Mouse (Mus musculus): ENCODE measurements at regions not wholly inside any gene's neighbourhood (a gene's known extent, or its start where the extent isn't known, plus 50 kb on each side); places are given as distances from the start of the nearest gene placed in this dataset.

GRCm38 (mm10) chr2:21908813-21909480, 318.4 kb upstream of the Myo3a start:
- ATAC-seq (ENCODE audit: poor library complexity, severe bottlenecking) = no peak

DNA sequence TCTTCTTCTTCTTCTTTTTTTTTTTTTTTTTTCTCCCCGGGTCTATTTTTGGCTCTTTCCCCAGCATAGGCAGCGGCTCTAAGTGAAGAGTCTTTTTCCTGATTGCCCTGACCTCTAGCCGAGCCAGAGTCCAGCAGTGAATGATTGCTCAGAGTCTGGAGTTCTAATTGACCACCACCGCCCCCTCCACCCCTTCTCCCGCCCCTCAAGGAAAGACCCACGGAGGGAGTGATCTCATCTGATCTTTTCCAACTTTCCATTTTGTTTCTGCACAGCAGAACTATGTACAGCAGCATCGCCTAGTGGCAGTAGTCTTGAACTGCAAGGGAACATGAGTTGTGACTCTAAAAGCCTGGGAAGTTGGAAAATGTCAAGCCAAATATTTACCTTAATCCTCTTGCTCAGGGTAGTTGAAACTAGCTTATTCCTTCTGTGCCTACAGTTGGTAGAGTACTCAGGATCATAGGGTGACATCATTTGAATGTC, 317.8 kb upstream of the Myo3a start:
- ATAC-seq (ENCODE audit: poor library complexity, severe bottlenecking) = peak; percentile 56

GRCm38 (mm10) chr2:21917804-21918690, 309.3 kb upstream of the Myo3a start:
- ATAC-seq (ENCODE audit: poor library complexity, severe bottlenecking) = no peak

- no peak for ATAC-seq (ENCODE audit: poor library complexity, severe bottlenecking)
Measured at GRCm38 (mm10) chr2:21919091-21919490, 308.2 kb upstream of the Myo3a start.

- ATAC-seq (ENCODE audit: poor library complexity, severe bottlenecking) = no peak
Measured at GRCm38 (mm10) chr2:21927656-21928055, 299.6 kb upstream of the Myo3a start.

- no peak for ATAC-seq (ENCODE audit: poor library complexity, severe bottlenecking)
Measured at GRCm38 (mm10) chr2:21939993-21940392, 287.3 kb upstream of the Myo3a start.

DNA sequence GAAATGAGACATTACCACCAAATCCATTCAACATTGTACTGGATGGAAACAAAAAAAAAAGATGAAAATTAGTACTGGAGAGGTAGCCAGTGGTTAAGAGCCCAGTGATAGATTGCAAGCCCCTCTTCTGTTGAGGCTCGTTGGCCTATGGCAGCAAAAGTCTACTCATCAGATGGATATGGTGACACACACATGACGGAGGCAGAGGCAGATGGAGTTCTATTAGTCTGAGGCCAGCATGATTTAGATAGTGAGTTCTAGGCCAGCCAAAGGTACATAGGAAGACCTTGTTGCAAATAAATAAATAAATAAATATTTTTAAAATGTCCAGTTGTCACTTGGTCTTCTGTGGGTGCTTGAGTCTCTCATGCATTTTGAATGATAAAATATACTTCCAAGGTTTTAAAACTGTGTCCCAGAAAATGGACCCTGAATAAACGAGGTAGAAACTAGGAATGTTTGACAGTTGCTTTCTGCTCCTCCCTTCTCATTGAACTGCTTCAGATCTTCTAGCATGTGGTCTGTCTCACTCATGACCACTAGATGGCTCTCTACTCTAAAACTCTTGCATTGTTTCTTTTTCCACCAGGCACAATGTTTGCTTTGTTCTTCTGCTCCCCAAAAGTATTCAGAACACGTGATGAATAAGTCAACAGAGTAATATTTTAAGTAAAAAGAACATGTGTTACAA, 286.4 kb upstream of the Myo3a start:
- no peak for ATAC-seq (ENCODE audit: poor library complexity, severe bottlenecking)

DNA sequence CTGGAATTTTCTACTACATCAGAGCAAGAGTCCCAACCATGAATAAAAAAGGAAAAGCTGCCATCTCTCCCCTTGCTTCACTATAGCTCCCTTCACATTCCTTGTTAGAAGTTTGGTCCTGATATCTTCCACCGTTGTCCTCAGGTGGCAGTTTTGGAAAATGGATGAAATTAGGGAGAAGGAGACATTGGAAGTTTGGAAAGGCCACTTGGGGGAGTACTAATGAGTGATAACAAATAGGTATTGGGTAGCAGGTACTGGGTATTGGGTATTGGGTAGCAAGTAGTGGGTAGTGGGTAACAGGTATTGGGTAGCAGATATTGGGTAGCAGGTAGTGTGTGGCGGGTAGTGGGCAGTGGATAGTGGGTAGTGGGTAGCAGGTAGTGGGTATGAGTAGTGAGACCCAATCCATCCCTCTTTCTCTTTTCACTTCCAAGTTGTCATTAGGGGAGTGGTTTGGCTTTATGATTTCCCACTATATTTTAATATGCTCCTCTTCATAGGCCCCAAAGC, 285.8 kb upstream of the Myo3a start:
- ATAC-seq (ENCODE audit: poor library complexity, severe bottlenecking) = no peak

GRCm38 (mm10) chr2:21943676-21944075, 283.6 kb upstream of the Myo3a start:
- peak; percentile 73 for ATAC-seq (ENCODE audit: poor library complexity, severe bottlenecking)

DNA sequence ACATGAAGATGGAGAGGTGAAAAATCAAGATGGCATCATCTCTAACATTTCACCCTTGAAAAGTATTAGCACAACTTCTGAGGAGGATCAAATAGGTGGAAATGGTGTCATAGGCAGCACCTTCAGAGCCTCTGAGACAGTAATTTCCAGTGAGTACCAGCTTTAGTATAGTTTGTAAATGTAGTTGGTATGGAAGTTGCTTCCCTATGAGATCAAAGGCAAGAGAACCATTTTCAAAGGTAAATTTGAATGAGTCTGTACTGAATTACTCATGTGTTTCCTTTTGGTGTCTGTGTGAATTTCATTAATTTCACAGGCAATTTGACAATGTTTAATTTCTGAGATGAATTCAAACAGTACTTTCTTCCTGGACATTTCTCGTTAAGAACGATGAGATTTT, 280.8 kb upstream of the Myo3a start:
- ATAC-seq (ENCODE audit: poor library complexity, severe bottlenecking) = no peak

GRCm38 (mm10) chr2:21951279-21951678, 276.0 kb upstream of the Myo3a start:
- ATAC-seq (ENCODE audit: poor library complexity, severe bottlenecking) = no peak

DNA sequence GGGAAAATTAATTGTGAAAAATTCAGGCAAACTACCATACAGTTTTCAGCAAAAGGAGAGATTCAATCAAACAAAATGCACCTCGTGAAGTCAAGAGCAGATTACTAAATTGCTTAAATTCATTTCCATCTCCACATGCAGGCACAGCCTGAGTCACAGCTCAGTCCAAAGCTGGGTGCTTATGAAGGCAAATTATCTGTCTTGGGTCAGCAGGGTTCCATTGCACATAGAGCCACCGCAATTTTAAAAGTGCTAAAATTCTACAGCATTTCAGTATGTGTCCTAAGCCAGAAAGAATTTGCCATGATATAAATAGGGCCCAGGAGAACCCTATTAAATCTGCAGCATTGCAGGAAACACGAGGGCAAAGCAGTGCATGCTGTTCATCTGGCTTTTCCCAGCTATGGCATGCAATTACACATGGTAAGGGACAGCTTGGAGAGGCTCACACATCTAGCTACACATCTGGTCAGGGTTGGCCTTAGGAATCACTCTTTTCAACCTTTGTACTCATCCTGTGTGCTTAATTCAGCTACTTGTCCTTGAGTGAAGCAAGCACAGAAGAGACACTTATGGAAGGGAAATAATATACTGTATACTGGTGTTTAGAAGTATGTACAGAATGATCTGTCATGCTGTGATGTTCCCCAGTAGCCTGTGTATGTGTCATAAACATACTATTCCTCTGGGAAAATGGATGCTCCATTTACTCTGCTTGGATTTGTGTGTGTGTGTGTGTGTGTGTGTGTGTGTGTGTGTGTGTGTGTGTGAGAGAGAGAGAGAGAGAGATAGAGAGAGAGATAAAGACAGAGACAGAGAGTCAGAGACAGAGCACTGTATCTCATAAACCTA, 271.0 kb upstream of the Myo3a start:
- ATAC-seq (ENCODE audit: poor library complexity, severe bottlenecking) = no peak

DNA sequence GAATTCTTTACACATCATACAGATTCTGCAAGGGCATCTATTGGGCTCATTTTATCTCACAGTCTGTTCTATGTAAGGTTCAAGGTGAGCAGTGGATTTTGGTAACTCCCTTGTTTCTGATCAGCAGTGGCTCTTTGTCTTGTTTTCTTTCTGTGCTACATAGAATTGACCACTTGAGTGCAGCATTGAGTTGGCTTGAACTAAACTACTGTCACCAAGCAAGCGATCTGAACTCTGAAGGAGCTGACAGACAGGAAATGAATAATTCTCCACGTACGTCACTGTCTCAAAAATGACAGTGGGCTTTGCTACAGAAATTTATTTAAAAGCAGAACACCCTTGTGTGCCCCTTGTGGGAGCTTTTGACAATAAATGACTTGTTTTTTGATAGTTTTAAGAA, 268.9 kb upstream of the Myo3a start:
- ATAC-seq (ENCODE audit: poor library complexity, severe bottlenecking) = no peak

GRCm38 (mm10) chr2:21958802-21959201, 268.5 kb upstream of the Myo3a start:
- no peak for ATAC-seq (ENCODE audit: poor library complexity, severe bottlenecking)

- ATAC-seq (ENCODE audit: poor library complexity, severe bottlenecking) = no peak
Measured at GRCm38 (mm10) chr2:21963343-21964026, 263.8 kb upstream of the Myo3a start.

GRCm38 (mm10) chr2:21964027-21964605, 263.2 kb upstream of the Myo3a start:
- ATAC-seq (ENCODE audit: poor library complexity, severe bottlenecking) = no peak

- ATAC-seq (ENCODE audit: poor library complexity, severe bottlenecking) = no peak
Measured at GRCm38 (mm10) chr2:21970774-21971406, 256.4 kb upstream of the Myo3a start.

DNA sequence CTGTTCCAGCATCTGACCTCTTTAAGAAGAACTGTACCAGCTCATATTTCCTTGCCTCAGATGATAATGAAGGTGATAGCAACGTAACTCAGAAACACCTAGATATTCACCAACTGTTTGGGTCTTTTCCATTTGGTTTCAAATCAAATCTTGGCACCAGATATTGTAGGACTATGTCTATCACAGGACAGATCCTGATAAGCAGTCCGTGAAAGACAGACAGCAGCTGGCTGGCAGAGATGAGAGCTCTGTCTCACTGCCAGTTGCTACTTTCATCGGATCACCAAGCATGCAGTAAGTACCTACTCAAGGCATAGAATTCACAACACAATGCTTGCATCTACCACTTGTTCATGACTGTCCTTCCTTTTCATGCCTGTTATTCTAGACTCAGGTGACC, 252.7 kb upstream of the Myo3a start:
- ATAC-seq (ENCODE audit: poor library complexity, severe bottlenecking) = no peak

DNA sequence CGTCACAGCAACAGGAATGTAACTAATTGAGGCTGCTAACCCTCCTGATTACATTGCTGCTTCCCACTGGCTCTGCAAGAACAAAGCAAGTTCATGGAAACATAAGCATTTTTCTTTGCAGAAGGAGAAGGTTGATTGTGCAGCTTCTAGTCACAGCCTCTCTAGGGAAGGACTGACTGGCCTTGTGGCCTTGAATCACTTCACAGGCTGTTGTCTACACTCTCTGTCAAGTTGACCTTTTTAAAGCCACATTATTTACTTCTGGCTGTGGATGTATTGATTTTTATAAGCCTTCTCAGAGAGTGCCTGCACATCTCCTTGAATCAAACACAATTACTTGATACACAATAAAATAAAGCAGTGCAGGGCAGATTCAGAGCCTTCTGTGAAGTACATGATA, 251.8 kb upstream of the Myo3a start:
- no peak for ATAC-seq (ENCODE audit: poor library complexity, severe bottlenecking)
